In genomic region chr12:27339171-27339751, GRCm38 (mm10) we compare ENCODE assay signal across 8 mouse cellular contexts. TPM values are rescaled to one million over a fixed set of nuclear protein-coding genes. Genes with fewer than 3 reads are reported as not detected.
DNase-seq lines count a peak whose midpoint lies in the region; ATAC-seq and TF ChIP-seq lines count a peak whose summit lies in the region.

No protein-coding gene starts in this region.

- no peak for TF ChIP-seq CTCF in heart, postnatal 0 days (IDR thresholded peaks at IDR 0.05; ENCODE audit: low read depth)
- TF ChIP-seq CTCF in liver, postnatal 0 days (IDR thresholded peaks at IDR 0.05; ENCODE audit: low read depth): no peak

- no peaks in the 10 kb centered on the region for H3K27me3 ChIP-seq in heart, embryonic 10.5 days (ENCODE audit: insufficient read depth, poor library complexity, severe bottlenecking)
- no peaks in the 10 kb centered on the region for H3K27me3 ChIP-seq in embryonic facial prominence, embryonic 12.5 days
- no peaks in the 10 kb centered on the region for H3K27me3 ChIP-seq in heart, postnatal 0 days (ENCODE audit: control insufficient read depth, insufficient read depth, low read length)
- H3K27me3 ChIP-seq in liver, postnatal 0 days (ENCODE audit: insufficient read depth, low read length): peaks cover 67% of the 10 kb centered on the region

- H3K4me2 ChIP-seq in embryonic facial prominence, embryonic 12.5 days (replicated peaks): peak overlapping the region; percentile 62
- H3K4me2 ChIP-seq in heart, postnatal 0 days (ENCODE audit: low read depth, low read length): peak overlapping the region; percentile 97
- H3K4me2 ChIP-seq in liver, postnatal 0 days (ENCODE audit: low read depth, low read length): peak overlapping the region; percentile 71

- intact Hi-C loops in heart, postnatal 25 days (cut with DNase I): no loop called here

- H3K27ac ChIP-seq in heart, embryonic 10.5 days: peak overlapping the region; percentile 93
- H3K27ac ChIP-seq in embryonic facial prominence, embryonic 12.5 days: peak overlapping the region; percentile 96
- H3K27ac ChIP-seq in heart, postnatal 0 days (ENCODE audit: low read depth): peak overlapping the region; percentile 83
- no peak overlapping the region for H3K27ac ChIP-seq in liver, postnatal 0 days (ENCODE audit: low read depth)

- TF ChIP-seq EP300 in heart, postnatal 0 days (IDR thresholded peaks at IDR 0.05; ENCODE audit: low read depth): no peak
- TF ChIP-seq EP300 in liver, postnatal 0 days (IDR thresholded peaks at IDR 0.05; ENCODE audit: low read depth): no peak

- H3K4me3 ChIP-seq in heart, embryonic 10.5 days: peak overlapping the region; percentile 76
- peak overlapping the region; percentile 83 for H3K4me3 ChIP-seq in embryonic facial prominence, embryonic 12.5 days
- peak overlapping the region; percentile 68 for H3K4me3 ChIP-seq in heart, postnatal 0 days (ENCODE audit: low read depth, low read length)
- peak overlapping the region; percentile 44 for H3K4me3 ChIP-seq in liver, postnatal 0 days (ENCODE audit: low read depth, low read length)

- no peak for DNase-seq in heart, embryonic 10.5 days (ENCODE audit: low spot score)
- DNase-seq in heart, postnatal 25 days (ENCODE audit: low spot score): no peak
- no peak for DNase-seq in heart, postnatal 0 days (ENCODE audit: low spot score)
- DNase-seq in layer of hippocampus, adult 9-11 months: peak; percentile 50
- DNase-seq in liver, postnatal 0 days: peak; percentile 17
- DNase-seq in ovary, postnatal 36 days (ENCODE audit: low spot score): peak; percentile 26
- DNase-seq in thymus, postnatal 10 days (ENCODE audit: low spot score in 2 of 2): no peak

- no peak for ATAC-seq in embryonic facial prominence, embryonic 12.5 days (ENCODE audit: insufficient number of reproducible peaks, insufficient read depth, low FRiP score, low TSS enrichment)
- ATAC-seq in heart, postnatal 0 days (ENCODE audit: insufficient read depth, low read depth): no peak
- ATAC-seq in liver, postnatal 0 days: no peak

- no peaks in the 10 kb centered on the region for H3K36me3 ChIP-seq in heart, embryonic 10.5 days
- H3K36me3 ChIP-seq in embryonic facial prominence, embryonic 12.5 days: peaks cover 16% of the 10 kb centered on the region
- H3K36me3 ChIP-seq in heart, postnatal 0 days (replicated peaks; ENCODE audit: control insufficient read depth, insufficient read depth, low read length): no peaks in the 10 kb centered on the region
- no peaks in the 10 kb centered on the region for H3K36me3 ChIP-seq in liver, postnatal 0 days (replicated peaks; ENCODE audit: insufficient read depth, low read length)

- H3K9me3 ChIP-seq in heart, embryonic 10.5 days: no peaks in the 10 kb centered on the region
- H3K9me3 ChIP-seq in embryonic facial prominence, embryonic 12.5 days: no peaks in the 10 kb centered on the region
- no peaks in the 10 kb centered on the region for H3K9me3 ChIP-seq in heart, postnatal 0 days (replicated peaks; ENCODE audit: control insufficient read depth, low read length)
- H3K9me3 ChIP-seq in liver, postnatal 0 days (ENCODE audit: low read length): no peaks in the 10 kb centered on the region

- under 1% methylated on average over 47 of the region's 47 CpGs for WGBS in heart, embryonic 10.5 days
- under 1% methylated on average over 47 of the region's 47 CpGs for WGBS in embryonic facial prominence, embryonic 12.5 days
- under 1% methylated on average over 44 of the region's 47 CpGs for WGBS in heart, postnatal 0 days
- 1% methylated on average over 44 of the region's 47 CpGs for WGBS in liver, postnatal 0 days (ENCODE audit: insufficient replicate concordance)

- 0 out of 2 replicates have a peak, but pooled peaks cover 3% of the 10 kb centered on the region for H3K4me1 ChIP-seq in heart, embryonic 10.5 days
- peaks cover 8% of the 10 kb centered on the region for H3K4me1 ChIP-seq in embryonic facial prominence, embryonic 12.5 days
- peaks cover 7% of the 10 kb centered on the region; the same call in 1 of the 2 replicates for H3K4me1 ChIP-seq in heart, postnatal 0 days (ENCODE audit: control insufficient read depth, insufficient read depth)
- H3K4me1 ChIP-seq in liver, postnatal 0 days (ENCODE audit: insufficient read depth): peaks cover 11% of the 10 kb centered on the region; the same call in 1 of the 2 replicates

- peak overlapping the region; percentile 99 for H3K9ac ChIP-seq in embryonic facial prominence, embryonic 12.5 days
- H3K9ac ChIP-seq in heart, postnatal 0 days (replicated peaks; ENCODE audit: low read depth, low read length): peak overlapping the region; percentile 61
- H3K9ac ChIP-seq in liver, postnatal 0 days (replicated peaks): no peak overlapping the region

RNA-seq across cellular contexts. Expression of gene Sox11, which starts 3.1 kb away (rescaled TPM):
- 32.0 and 73.8 TPM in 2 replicates for polyA plus RNA-seq in heart, embryonic 10.5 days (2016; fragmentation: Nextera tagmentation; extraction: Ambion mirVana)
- under 1 TPM; 0.20 to 0.21 TPM for total RNA-seq in heart, postnatal 25 days (2021)
- 246 and 250 TPM in 2 replicates for polyA plus RNA-seq in embryonic facial prominence, embryonic 12.5 days (2016; fragmentation: Nextera tagmentation; extraction: Ambion mirVana)
- 5.7 and 6.6 TPM in 2 replicates for total RNA-seq in heart, postnatal 0 days (2014; rRNA removed; ENCODE audit: low replicate concordance)
- 3.8 and 3.9 TPM in 2 replicates for polyA plus RNA-seq in heart, postnatal 0 days (2015; fragmentation: Nextera tagmentation; extraction: Ambion mirVana)
- 0.48 and 0.54 TPM in 2 replicates for polyA plus RNA-seq in liver, postnatal 0 days (2015; fragmentation: Nextera tagmentation; extraction: Ambion mirVana)

Comparison
In these comparisons a context has a peak if more than half of its experiments do, and no peak if none do; other contexts are left out.
1. DNase-seq: peak in layer of hippocampus, adult 9-11 months (single experiment), liver, postnatal 0 days (single experiment) and ovary, postnatal 36 days (single experiment); none in heart, embryonic 10.5 days (single experiment), heart, postnatal 25 days (single experiment), heart, postnatal 0 days (single experiment) and thymus, postnatal 10 days (0 of 2).
2. Peak in every context shown above with its lines, with median percentiles within 50 percentile points of each other: H3K4me3 ChIP-seq and H3K4me2 ChIP-seq.